ENCODE assay signal across 10 mouse cellular contexts in the genomic region with DNA sequence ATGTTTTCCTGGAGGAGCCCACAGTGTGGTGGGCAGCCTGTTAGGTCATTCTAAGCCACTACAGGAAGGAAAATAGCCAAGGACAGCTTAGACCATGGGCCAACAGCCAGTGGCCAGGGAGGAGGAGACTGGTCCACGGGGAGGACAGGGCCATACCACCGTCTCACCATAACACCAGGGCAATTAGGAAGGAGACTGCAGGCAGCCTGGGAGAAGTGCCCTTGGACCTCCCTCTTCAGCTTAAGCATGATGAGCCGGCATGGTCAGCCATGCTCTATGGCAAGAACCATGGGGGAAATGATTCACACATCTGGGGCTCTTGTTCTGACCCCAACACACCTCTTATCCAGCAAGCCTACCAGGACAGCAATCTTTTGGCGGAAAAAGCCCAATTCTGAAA. TPM values are rescaled to one million over a fixed set of nuclear protein-coding genes. Genes with fewer than 3 reads are reported as not detected.
DNase-seq lines count a peak whose midpoint lies in the region; ATAC-seq lines count a peak whose summit lies in the region.
"Had no signal": no experiment of that assay in that cellular context is flagged by ENCODE, and none has a peak within 500 bp of the region (broad histone marks: within the 10 kb centered on the region; RNA-seq: fewer than 3 reads in every experiment).

No protein-coding gene starts in this region.

- H3K36me3 ChIP-seq in lung, embryonic 15.5 days = peaks cover 10% of the 10 kb centered on the region; the same call in 1 of the 2 replicates
- H3K36me3 ChIP-seq in intestine, embryonic 15.5 days = no peaks in the 10 kb centered on the region
- no peaks in the 10 kb centered on the region for H3K36me3 ChIP-seq in neural tube, embryonic 14.5 days (ENCODE audit: control insufficient read depth, insufficient read depth, low read length)

- H3K27me3 ChIP-seq in lung, embryonic 15.5 days = 0 out of 2 replicates have a peak, but pooled peaks cover 4% of the 10 kb centered on the region
- H3K27me3 ChIP-seq in intestine, embryonic 15.5 days (replicated peaks) = no peaks in the 10 kb centered on the region
- no peaks in the 10 kb centered on the region for H3K27me3 ChIP-seq in neural tube, embryonic 14.5 days (ENCODE audit: control insufficient read depth, insufficient read depth, low read length)

- peaks cover 15% of the 10 kb centered on the region for H3K4me1 ChIP-seq in lung, embryonic 15.5 days
- peaks cover 18% of the 10 kb centered on the region for H3K4me1 ChIP-seq in intestine, embryonic 15.5 days (replicated peaks)
- peaks cover 26% of the 10 kb centered on the region for H3K4me1 ChIP-seq in neural tube, embryonic 14.5 days (ENCODE audit: control insufficient read depth, insufficient read depth, low read length)

- no peak overlapping the region for H3K27ac ChIP-seq in lung, embryonic 15.5 days
- no peak overlapping the region for H3K27ac ChIP-seq in intestine, embryonic 15.5 days
- H3K27ac ChIP-seq in neural tube, embryonic 14.5 days (ENCODE audit: low read depth, low read length) = no peak overlapping the region

- peak overlapping the region; percentile 92 for H3K4me2 ChIP-seq in lung, embryonic 15.5 days
- H3K4me2 ChIP-seq in intestine, embryonic 15.5 days (replicated peaks) = peak overlapping the region; percentile 88
- peak overlapping the region; percentile 83 for H3K4me2 ChIP-seq in neural tube, embryonic 14.5 days (ENCODE audit: low read depth, low read length)

- peak overlapping the region; percentile 91 for H3K4me3 ChIP-seq in lung, embryonic 15.5 days
- H3K4me3 ChIP-seq in intestine, embryonic 15.5 days (replicated peaks) = peak overlapping the region; percentile 89; the same call in 1 of the 2 replicates
- H3K4me3 ChIP-seq in neural tube, embryonic 14.5 days (ENCODE audit: low read depth, low read length) = peak overlapping the region; percentile 92

- no peak for ATAC-seq in lung, embryonic 15.5 days (ENCODE audit: borderline replicate concordance, extremely low read depth, low FRiP score, low TSS enrichment)
- no peak for ATAC-seq in intestine, embryonic 15.5 days
- no peak for ATAC-seq in neural tube, embryonic 14.5 days (ENCODE audit: low read depth)
- no peak for ATAC-seq in monocyte, adult 5-6 weeks (replicated peaks; ENCODE audit: insufficient number of reproducible peaks, low FRiP score, low TSS enrichment, poor library complexity, severe bottlenecking)

- DNase-seq in lung, postnatal 4 days = no peak
- DNase-seq in embryo, embryonic 10.5 days (ENCODE audit: low spot score) = peak; percentile 10
- no peak for DNase-seq in Muller cell, postnatal 12 days (ENCODE audit: inconsistent ontology term)
- DNase-seq in layer of hippocampus, adult 9-11 months = no peak
- DNase-seq: kidney, postnatal 4 days; spleen, adult 18-20 months had no signal

- no peaks in the 10 kb centered on the region for H3K9me3 ChIP-seq in lung, embryonic 15.5 days
- no peaks in the 10 kb centered on the region for H3K9me3 ChIP-seq in intestine, embryonic 15.5 days
- H3K9me3 ChIP-seq in neural tube, embryonic 14.5 days (ENCODE audit: control insufficient read depth, low read length) = no peaks in the 10 kb centered on the region

- 26% methylated on average over 4 of the region's 4 CpGs for WGBS in lung, embryonic 15.5 days
- WGBS in intestine, embryonic 15.5 days = 44% methylated on average over 4 of the region's 4 CpGs
- WGBS in neural tube, embryonic 14.5 days = 15% methylated on average over 4 of the region's 4 CpGs

- H3K9ac ChIP-seq in lung, embryonic 15.5 days = peak overlapping the region; percentile 92; the same call in 1 of the 2 replicates
- H3K9ac ChIP-seq in intestine, embryonic 15.5 days = no peak overlapping the region
- H3K9ac ChIP-seq in neural tube, embryonic 14.5 days (replicated peaks; ENCODE audit: low read depth, low read length) = peak overlapping the region; percentile 92; the same call in 1 of the 2 replicates

RNA-seq across cellular contexts. Expression of gene Shf, which starts 1.8 kb away (rescaled TPM):
- polyA plus RNA-seq in lung, embryonic 15.5 days (2015; fragmentation: Nextera tagmentation; extraction: Ambion mirVana) = 2.1 and 2.9 TPM in 2 replicates
- 2.7 and 3.6 TPM in 2 replicates for polyA plus RNA-seq in intestine, embryonic 15.5 days (2015; fragmentation: Nextera tagmentation; extraction: Ambion mirVana)
- 16.7 and 17.5 TPM in 2 replicates for polyA plus RNA-seq in neural tube, embryonic 14.5 days (2014; fragmentation: Nextera tagmentation; extraction: Ambion mirVana)
- total RNA-seq in monocyte, adult 5-6 weeks (2017) = 0.78 to 3.5 TPM (median 1.3 TPM) in 3 replicates

RNA-seq across cellular contexts. Expression of gene Duox1, which starts 51.7 kb away (rescaled TPM):
- 0.04 and 0.10 TPM in 2 replicates for polyA plus RNA-seq in lung, embryonic 15.5 days (2015; fragmentation: Nextera tagmentation; extraction: Ambion mirVana)
- polyA plus RNA-seq in intestine, embryonic 15.5 days (2015; fragmentation: Nextera tagmentation; extraction: Ambion mirVana) = 0.03 and 0.08 TPM in 2 replicates
- 0.13 and 0.15 TPM in 2 replicates for polyA plus RNA-seq in neural tube, embryonic 14.5 days (2014; fragmentation: Nextera tagmentation; extraction: Ambion mirVana)
- total RNA-seq in monocyte, adult 5-6 weeks (2017) = not detected in 3 replicates

RNA-seq across cellular contexts. Expression of gene Duoxa1, which starts 53.7 kb away (rescaled TPM):
- 0.20 and 0.35 TPM in 2 replicates for polyA plus RNA-seq in lung, embryonic 15.5 days (2015; fragmentation: Nextera tagmentation; extraction: Ambion mirVana)
- polyA plus RNA-seq in intestine, embryonic 15.5 days (2015; fragmentation: Nextera tagmentation; extraction: Ambion mirVana) = not detected in 2 replicates
- polyA plus RNA-seq in neural tube, embryonic 14.5 days (2014; fragmentation: Nextera tagmentation; extraction: Ambion mirVana) = 0.32 TPM in 1 of 2 replicates, not detected in the other
- total RNA-seq in monocyte, adult 5-6 weeks (2017) = not detected in 3 replicates

RNA-seq across cellular contexts. Expression of gene Slc28a2, which starts 59.1 kb away (rescaled TPM):
- 0.16 and 0.31 TPM in 2 replicates for polyA plus RNA-seq in lung, embryonic 15.5 days (2015; fragmentation: Nextera tagmentation; extraction: Ambion mirVana)
- 63.2 and 66.0 TPM in 2 replicates for polyA plus RNA-seq in intestine, embryonic 15.5 days (2015; fragmentation: Nextera tagmentation; extraction: Ambion mirVana)
- 0.14 TPM in 1 of 2 replicates, not detected in the other for polyA plus RNA-seq in neural tube, embryonic 14.5 days (2014; fragmentation: Nextera tagmentation; extraction: Ambion mirVana)
- 49.1 to 75.5 TPM (median 56.6 TPM) in 3 replicates for total RNA-seq in monocyte, adult 5-6 weeks (2017)
